Mouse (Mus musculus) forebrain, embryonic 16.5 days (tissue): ENCODE results near the gene Ncor1. TPM values are rescaled to one million over a fixed set of nuclear protein-coding genes. Genes with fewer than 3 reads are reported as not detected.

Experiments used
- ATAC-seq: fragments of 200-750 bp; cut with Nextera tagmentation; 2 replicates; pipeline ENCODE4 v1.8.0; 2017; ENCODE audit warnings: mild to moderate bottlenecking, moderate library complexity
- H3K27ac ChIP-seq: fragments of 300-500 bp; sonication (generic); 2 replicates; pipeline ENCODE4 v1.5.1; 2014; ENCODE audit warnings: low read length, control low read depth
- H3K27me3 ChIP-seq: fragments of 300-500 bp; sonication (generic); replicated peaks from 2 replicates; pipeline ENCODE4 v1.6.1; 2014; ENCODE audit warnings: low read length; ENCODE audit not compliant: control insufficient read depth, insufficient read depth
- H3K36me3 ChIP-seq: fragments of 300-500 bp; sonication (generic); 2 replicates; pipeline ENCODE4 v1.6.1; 2014; ENCODE audit not compliant: control insufficient read depth, insufficient read depth
- H3K4me1 ChIP-seq: fragments of 300-500 bp; sonication (generic); replicated peaks from 2 replicates; pipeline ENCODE4 v1.6.1; 2014; ENCODE audit warnings: low read length; ENCODE audit not compliant: control insufficient read depth, insufficient read depth
- H3K4me2 ChIP-seq: fragments of 300-500 bp; sonication (generic); 2 replicates; pipeline ENCODE4 v1.6.1; 2014; ENCODE audit warnings: mild to moderate bottlenecking, low read length, control low read depth
- H3K4me3 ChIP-seq: fragments of 300-500 bp; sonication (generic); replicated peaks from 2 replicates; pipeline ENCODE4 v1.5.1; 2014; ENCODE audit warnings: mild to moderate bottlenecking, low read length, control low read depth
- H3K9ac ChIP-seq: fragments of 300-500 bp; sonication (generic); replicated peaks from 2 replicates; pipeline ENCODE4 v1.6.1; 2014; ENCODE audit warnings: low read depth, low read length, control low read depth
- H3K9me3 ChIP-seq: fragments of 300-500 bp; sonication (generic); 2 replicates; pipeline ENCODE4 v1.6.1; 2016; ENCODE audit warnings: low read length; ENCODE audit not compliant: control insufficient read depth
- WGBS: fragments of 180-500 bp; shearing (Covaris S2); extraction: QIAGEN DNeasy Blood & Tissue Kit; methylation state at CpG from one replicate; pipeline ENCODE4 v1.1.7; 2014; 5-methylcytosine and 5-hydroxymethylcytosine counted together
- polyA plus RNA-seq: library from polyadenylated mRNA; unstranded; fragments of >200 nt; fragmentation: Nextera tagmentation; extraction: Ambion mirVana; gene quantifications from 2 replicates; pipeline ENCODE4 v1.2.1, GENCODE M21; 2015

Gene Ncor1
- 186 and 203 TPM in 2 replicates for polyA plus RNA-seq

DNA sequence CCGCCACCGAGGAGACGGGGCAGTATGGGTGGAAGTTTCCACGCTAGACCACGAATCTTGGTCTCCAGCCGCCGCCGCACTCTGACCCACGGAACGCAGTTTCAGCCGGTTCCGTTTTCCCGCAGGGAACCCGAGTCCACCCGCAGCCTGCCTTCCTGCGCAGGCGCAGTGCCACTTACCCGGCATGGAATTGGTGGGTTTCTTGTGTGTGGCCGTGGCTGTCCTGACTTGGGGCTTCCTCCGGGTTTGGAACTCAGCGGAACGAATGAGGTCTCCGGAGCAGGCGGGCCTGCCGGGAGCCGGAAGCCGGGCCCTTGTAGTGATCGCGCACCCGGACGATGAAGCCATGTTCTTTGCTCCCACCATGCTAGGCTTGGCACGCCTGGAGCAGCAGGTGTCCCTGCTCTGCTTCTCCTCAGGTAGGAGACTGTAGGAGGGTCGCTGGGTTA is at the start of gene Ncor1, which contains the start of gene Pigl:
Gene Ncor1 (minus strand): TSS at position 266 of the 449 bp plus-strand sequence.
Gene Pigl (plus strand): TSS at position 185 of the 449 bp plus-strand sequence.
- peak; percentile 51 for ATAC-seq
- WGBS: under 1% methylated on average over 33 of the region's 33 CpGs

DNA sequence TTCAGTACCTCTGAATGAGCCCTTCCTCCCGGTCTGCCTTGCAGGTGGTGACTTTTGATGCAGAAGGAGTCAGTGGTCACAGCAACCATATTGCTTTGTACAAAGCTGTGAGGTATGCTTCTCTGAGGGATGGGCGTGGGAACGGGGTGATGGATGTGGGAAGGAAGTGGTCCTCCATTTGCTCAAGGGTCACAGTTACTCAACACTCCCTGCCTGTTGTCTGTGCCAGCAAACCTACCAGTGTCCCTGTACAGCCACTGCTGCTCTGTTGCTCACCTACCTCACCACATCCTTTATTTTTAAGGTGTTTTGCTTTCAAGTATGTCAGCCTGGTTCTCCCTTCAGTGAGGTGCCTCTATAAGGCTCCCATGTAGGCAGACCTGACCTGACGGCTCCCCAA is 49.3 kb upstream of the Ncor1 start:
- Histone ChIP-seq H3K27me3 (no peaks in the 10 kb centered on the region), H3K9ac (no peak overlapping the region), H3K9me3 (no peaks in the 10 kb centered on the region), H3K27ac (no peak overlapping the region), H3K36me3 (no peaks in the 10 kb centered on the region), H3K4me3 (no peak overlapping the region), H3K4me1 (no peaks in the 10 kb centered on the region), H3K4me2 (no peak overlapping the region)
- WGBS: 84% methylated on average over 4 of the region's 4 CpGs
- no peak for ATAC-seq

More for the DNA sequence above, at the start of gene Ncor1, which contains the start of gene Pigl:
- H3K4me1 ChIP-seq: peaks cover 8% of the 10 kb centered on the region
- H3K4me2 ChIP-seq: peak within 1 kb of the TSS; percentile 78
- H3K36me3 ChIP-seq: no peaks in the 10 kb centered on the region
- H3K27ac ChIP-seq: peak within 1 kb of the TSS; percentile 95
- H3K4me3 ChIP-seq: peak within 1 kb of the TSS; percentile 86
- no peaks in the 10 kb centered on the region for H3K27me3 ChIP-seq
- peak within 1 kb of the TSS; percentile 97 for H3K9ac ChIP-seq
- H3K9me3 ChIP-seq: no peaks in the 10 kb centered on the region

DNA sequence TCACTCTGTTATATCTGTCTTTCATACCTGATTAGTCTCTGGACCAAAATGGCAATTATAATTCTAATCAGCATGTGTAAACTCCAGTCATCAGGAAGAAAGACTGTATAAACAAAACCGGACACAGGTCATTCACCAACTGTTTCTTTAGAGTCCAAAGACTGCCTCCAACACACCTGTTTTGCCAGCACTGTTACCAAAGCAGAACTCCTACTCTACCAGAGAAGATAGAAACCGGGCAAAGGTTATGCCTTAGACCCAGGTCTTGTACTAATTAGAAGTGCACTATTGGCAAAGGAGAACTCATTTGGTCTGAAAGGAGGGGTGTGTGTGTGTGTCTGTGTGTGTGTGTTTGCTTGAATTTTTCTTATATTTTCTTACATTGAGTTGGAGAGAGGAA is 42.2 kb upstream of the Ncor1 start:
- Histone ChIP-seq H3K9ac (no peak overlapping the region), H3K9me3 (no peaks in the 10 kb centered on the region), H3K27ac (no peak overlapping the region), H3K36me3 (no peaks in the 10 kb centered on the region), H3K4me3 (no peak overlapping the region), H3K4me2 (no peak overlapping the region), H3K4me1 (no peaks in the 10 kb centered on the region), H3K27me3 (no peaks in the 10 kb centered on the region)
- ATAC-seq: no peak
- WGBS: 81% methylated on average over 2 of the region's 2 CpGs

DNA sequence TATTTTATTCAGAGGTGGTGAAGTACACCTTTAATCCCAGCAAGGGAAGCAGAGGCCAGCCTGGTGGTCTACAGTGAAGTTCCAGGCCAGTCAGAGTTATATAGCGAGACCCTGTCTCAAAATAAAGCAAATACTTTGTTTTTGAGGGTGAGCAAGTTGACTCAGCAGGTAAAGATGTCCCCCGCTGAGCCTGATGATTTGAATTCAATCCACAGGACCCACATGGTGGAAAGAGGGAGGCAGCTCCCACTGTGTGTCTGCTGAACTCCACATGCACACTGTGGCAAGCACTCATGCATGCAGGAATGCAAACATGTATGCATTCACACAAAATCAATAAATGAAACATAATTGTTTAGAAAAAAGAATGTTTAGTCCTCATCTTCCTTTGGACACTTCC is 40.5 kb upstream of the Ncor1 start:
- H3K27me3 ChIP-seq: no peaks in the 10 kb centered on the region
- H3K27ac ChIP-seq: no peak overlapping the region
- 94% methylated on average over 2 of the region's 2 CpGs for WGBS
- no peak overlapping the region for H3K4me3 ChIP-seq
- peaks cover 5% of the 10 kb centered on the region for H3K4me1 ChIP-seq
- H3K9me3 ChIP-seq: no peaks in the 10 kb centered on the region
- ATAC-seq: no peak
- H3K36me3 ChIP-seq: no peaks in the 10 kb centered on the region
- H3K4me2 ChIP-seq: no peak overlapping the region
- no peak overlapping the region for H3K9ac ChIP-seq

DNA sequence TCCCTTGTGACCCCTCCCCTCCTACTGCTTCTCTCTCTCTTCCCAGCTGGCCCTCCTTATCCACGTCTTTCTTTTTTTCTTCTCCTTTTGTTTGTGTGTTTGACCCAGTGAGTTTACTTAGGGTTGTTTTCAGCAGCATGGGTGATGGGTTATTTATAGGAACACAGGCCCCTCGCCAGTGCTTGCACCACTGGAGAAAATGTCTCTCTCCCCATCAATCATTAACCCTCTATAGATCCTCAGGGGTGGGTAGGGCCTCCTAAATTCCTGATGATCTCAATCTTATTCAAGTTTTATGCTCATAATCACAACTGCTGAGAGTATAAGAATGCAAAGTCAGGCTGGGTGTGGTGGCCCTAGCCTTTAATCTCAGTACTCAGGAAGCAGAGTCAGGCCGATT is 38.8 kb upstream of the Ncor1 start:
- H3K9me3 ChIP-seq: no peaks in the 10 kb centered on the region
- H3K9ac ChIP-seq: no peak overlapping the region
- 52% methylated on average over 3 of the region's 3 CpGs for WGBS
- no peak overlapping the region for H3K27ac ChIP-seq
- H3K4me1 ChIP-seq: peaks cover 5% of the 10 kb centered on the region
- no peak for ATAC-seq
- H3K36me3 ChIP-seq: no peaks in the 10 kb centered on the region
- H3K27me3 ChIP-seq: no peaks in the 10 kb centered on the region
- no peak overlapping the region for H3K4me2 ChIP-seq
- no peak overlapping the region for H3K4me3 ChIP-seq

DNA sequence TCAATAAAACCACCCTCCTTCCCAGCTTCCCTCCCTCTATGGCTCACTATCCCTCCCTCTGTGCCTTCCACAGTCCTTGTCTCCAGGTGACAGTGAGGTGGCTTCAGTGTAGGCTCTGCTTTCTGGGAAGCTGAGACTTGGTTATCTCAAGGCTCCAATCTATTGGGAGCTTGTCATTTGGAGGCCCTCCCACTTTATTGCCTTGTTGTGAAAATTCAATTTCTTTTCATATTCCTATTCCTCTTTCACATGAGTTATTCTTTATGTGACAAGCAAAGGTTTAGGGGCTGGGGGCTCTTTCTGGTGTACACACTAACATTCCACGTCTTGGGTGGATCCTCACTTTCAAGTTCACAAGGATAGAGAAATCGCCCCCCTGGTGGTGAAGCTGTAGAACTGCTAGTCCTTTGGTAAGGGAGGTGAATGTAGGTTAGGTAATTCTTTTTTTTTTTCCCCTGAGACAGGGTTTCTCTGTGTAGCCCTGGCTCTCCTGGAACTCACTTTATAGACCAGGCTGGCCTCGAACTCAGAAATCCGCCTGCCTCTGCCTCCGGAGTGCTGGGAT is 37.9 kb upstream of the Ncor1 start:
- 66% methylated on average over 5 of the region's 5 CpGs for WGBS
- Histone ChIP-seq H3K9me3 (no peaks in the 10 kb centered on the region), H3K4me3 (no peak overlapping the region), H3K27me3 (no peaks in the 10 kb centered on the region), H3K4me2 (no peak overlapping the region), H3K27ac (no peak overlapping the region), H3K36me3 (no peaks in the 10 kb centered on the region), H3K9ac (no peak overlapping the region), H3K4me1 (peaks cover 5% of the 10 kb centered on the region)
- ATAC-seq: no peak

DNA sequence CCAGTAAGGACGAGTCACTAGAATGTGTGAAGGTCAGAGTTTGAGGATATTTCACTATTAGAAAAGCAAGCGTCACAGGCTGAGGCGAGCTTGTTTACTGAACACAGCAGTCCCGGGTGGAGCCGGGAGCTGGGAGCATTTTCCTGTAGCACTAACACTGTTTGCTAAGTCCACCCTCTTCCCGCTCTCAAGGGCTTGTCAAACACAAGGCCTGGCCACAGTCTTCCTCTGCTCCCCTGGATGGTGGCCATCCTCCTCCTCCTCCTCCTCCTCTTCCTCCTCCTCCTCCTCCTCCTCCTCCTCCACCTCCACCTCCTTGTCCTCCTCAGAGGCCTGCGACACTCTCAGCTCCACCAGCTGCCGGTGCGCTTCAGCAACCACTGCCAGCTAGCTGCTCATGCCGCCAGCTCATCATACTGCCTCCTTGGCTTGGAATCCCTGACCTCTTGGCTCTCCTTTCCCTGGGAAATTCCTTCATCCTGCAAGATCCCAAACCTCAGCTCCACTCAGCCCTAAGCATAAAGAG is 37.0 kb upstream of the Ncor1 start:
- H3K36me3 ChIP-seq: no peaks in the 10 kb centered on the region
- H3K9ac ChIP-seq: no peak overlapping the region
- 38% methylated on average over 9 of the region's 10 CpGs for WGBS
- H3K4me1 ChIP-seq: peaks cover 5% of the 10 kb centered on the region
- H3K27ac ChIP-seq: no peak overlapping the region
- no peak for ATAC-seq
- no peaks in the 10 kb centered on the region for H3K27me3 ChIP-seq
- H3K9me3 ChIP-seq: no peaks in the 10 kb centered on the region
- no peak overlapping the region for H3K4me2 ChIP-seq
- no peak overlapping the region for H3K4me3 ChIP-seq

DNA sequence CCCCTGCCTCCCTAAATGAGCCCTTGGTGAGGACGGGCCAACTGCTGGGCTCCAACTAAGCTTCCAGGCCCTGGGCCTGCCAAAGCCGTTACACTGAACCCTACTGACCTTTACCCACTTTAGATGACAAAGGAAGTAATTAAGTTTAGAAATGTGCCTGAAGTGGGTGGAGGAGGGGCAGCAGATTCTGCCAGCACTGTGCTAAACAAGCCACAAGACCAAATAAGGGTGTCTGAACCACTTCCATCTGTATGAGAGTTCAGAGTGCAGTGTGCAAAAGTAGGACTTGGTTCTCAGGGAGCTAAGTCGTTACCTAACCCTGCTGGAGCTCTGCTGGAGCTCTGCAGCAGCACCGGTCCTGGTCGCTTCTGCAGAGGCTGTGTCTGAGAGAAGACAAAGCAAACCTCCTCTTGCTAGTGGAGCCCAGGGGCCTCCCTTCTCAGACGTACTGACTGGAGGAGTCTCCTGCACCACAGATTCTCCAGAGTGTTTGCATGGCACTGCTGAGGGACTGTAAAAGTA is 36.5 kb upstream of the Ncor1 start:
- no peaks in the 10 kb centered on the region for H3K9me3 ChIP-seq
- no peaks in the 10 kb centered on the region for H3K36me3 ChIP-seq
- WGBS: 4% methylated on average over 6 of the region's 6 CpGs
- no peaks in the 10 kb centered on the region for H3K27me3 ChIP-seq
- H3K4me3 ChIP-seq: no peak overlapping the region
- H3K4me2 ChIP-seq: no peak overlapping the region
- no peak overlapping the region for H3K9ac ChIP-seq
- ATAC-seq: no peak
- no peak overlapping the region for H3K27ac ChIP-seq
- H3K4me1 ChIP-seq: peaks cover 5% of the 10 kb centered on the region

DNA sequence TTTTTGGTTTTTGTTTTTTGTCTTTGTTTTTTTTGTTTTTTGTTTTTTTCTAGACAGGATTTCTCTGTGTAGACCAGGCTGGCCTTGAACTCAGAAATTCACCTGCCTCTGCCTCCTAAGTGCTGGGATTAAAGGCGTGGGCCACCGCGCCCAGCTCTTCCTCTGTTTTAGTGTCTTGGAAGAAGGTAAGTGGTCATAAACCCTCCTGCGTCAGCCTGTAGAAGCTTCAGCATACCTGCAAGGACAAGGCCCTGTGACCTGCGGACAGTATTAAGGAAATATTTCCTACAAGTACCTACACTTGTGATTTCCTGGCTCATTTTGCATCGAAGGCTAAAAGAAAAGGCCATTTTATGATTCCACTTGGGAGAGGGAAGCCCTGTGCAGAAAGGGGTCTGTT is 35.4 kb upstream of the Ncor1 start:
- Histone ChIP-seq H3K4me3 (no peak overlapping the region), H3K27ac (no peak overlapping the region), H3K4me1 (peaks cover 5% of the 10 kb centered on the region), H3K27me3 (no peaks in the 10 kb centered on the region), H3K9me3 (no peaks in the 10 kb centered on the region), H3K9ac (no peak overlapping the region), H3K4me2 (no peak overlapping the region), H3K36me3 (no peaks in the 10 kb centered on the region)
- no peak for ATAC-seq
- 97% methylated on average over 6 of the region's 6 CpGs for WGBS
